8 mouse cellular contexts compared by ENCODE assay signal in genomic region chr3:104789822-104790221, GRCm38 (mm10). TPM values are rescaled to one million over a fixed set of nuclear protein-coding genes. Genes with fewer than 3 reads are reported as not detected.
DNase-seq lines count a peak whose midpoint lies in the region; ATAC-seq and TF ChIP-seq lines count a peak whose summit lies in the region.

No protein-coding gene starts in this region.

- peaks cover 33% of the 10 kb centered on the region for H3K27me3 ChIP-seq in hindbrain, embryonic 12.5 days
- H3K27me3 ChIP-seq in limb, embryonic 15.5 days = peaks cover 6% of the 10 kb centered on the region
- peaks cover 10% of the 10 kb centered on the region for H3K27me3 ChIP-seq in neural tube, embryonic 12.5 days (replicated peaks)

- peak overlapping the region; percentile 99 for H3K4me3 ChIP-seq in embryonic fibroblast, embryonic 13.5 days (ENCODE audit: insufficient read depth, low read length)
- peak overlapping the region; percentile 58 for H3K4me3 ChIP-seq in hindbrain, embryonic 12.5 days
- H3K4me3 ChIP-seq in limb, embryonic 15.5 days = peak overlapping the region; percentile 75
- peak overlapping the region; percentile 57 for H3K4me3 ChIP-seq in neural tube, embryonic 12.5 days

- H3K36me3 ChIP-seq in hindbrain, embryonic 12.5 days = peaks cover 6% of the 10 kb centered on the region; the same call in 1 of the 2 replicates
- H3K36me3 ChIP-seq in limb, embryonic 15.5 days = peaks cover 12% of the 10 kb centered on the region
- H3K36me3 ChIP-seq in neural tube, embryonic 12.5 days = no peaks in the 10 kb centered on the region

- H3K9me3 ChIP-seq in hindbrain, embryonic 12.5 days (replicated peaks) = no peaks in the 10 kb centered on the region
- no peaks in the 10 kb centered on the region for H3K9me3 ChIP-seq in limb, embryonic 15.5 days
- no peaks in the 10 kb centered on the region for H3K9me3 ChIP-seq in neural tube, embryonic 12.5 days

- WGBS in hindbrain, embryonic 12.5 days = 32% methylated on average over 13 of the region's 13 CpGs
- 20% methylated on average over 13 of the region's 13 CpGs for WGBS in limb, embryonic 15.5 days
- WGBS in neural tube, embryonic 12.5 days = 37% methylated on average over 13 of the region's 13 CpGs

- no peak for TF ChIP-seq POLR2A in embryonic fibroblast, embryonic 13.5 days (IDR thresholded peaks at IDR 0.05; ENCODE audit: low read depth, low read length)

- peaks cover 17% of the 10 kb centered on the region for H3K4me1 ChIP-seq in embryonic fibroblast, embryonic 13.5 days (ENCODE audit: control insufficient read depth, insufficient read depth, low read length)
- peaks cover 42% of the 10 kb centered on the region for H3K4me1 ChIP-seq in hindbrain, embryonic 12.5 days
- H3K4me1 ChIP-seq in limb, embryonic 15.5 days = peaks cover 56% of the 10 kb centered on the region
- peaks cover 46% of the 10 kb centered on the region for H3K4me1 ChIP-seq in neural tube, embryonic 12.5 days

- no peak for ATAC-seq in hindbrain, embryonic 12.5 days (ENCODE audit: low FRiP score)
- ATAC-seq in limb, embryonic 15.5 days (ENCODE audit: insufficient number of reproducible peaks, low FRiP score, low TSS enrichment, low read depth) = no peak
- ATAC-seq in neural tube, embryonic 12.5 days (ENCODE audit: low FRiP score, low read depth) = no peak

- peak; percentile 54 for DNase-seq in ovary, postnatal 36 days (ENCODE audit: low spot score)
- no peak for DNase-seq in ovary, postnatal 10 days (ENCODE audit: low spot score)
- DNase-seq in thymus, postnatal 10 days (ENCODE audit: low spot score in 2 of 2) = no peak
- DNase-seq in cerebellum, adult 11-12 months = no peak

- peak overlapping the region; percentile 88 for H3K4me2 ChIP-seq in hindbrain, embryonic 12.5 days (replicated peaks)
- H3K4me2 ChIP-seq in limb, embryonic 15.5 days = peak overlapping the region; percentile 72
- peak overlapping the region; percentile 93 for H3K4me2 ChIP-seq in neural tube, embryonic 12.5 days (replicated peaks)

- peak overlapping the region; percentile 89 for H3K27ac ChIP-seq in embryonic fibroblast, embryonic 13.5 days (ENCODE audit: insufficient read depth, low read length)
- H3K27ac ChIP-seq in hindbrain, embryonic 12.5 days = peak overlapping the region; percentile 64
- H3K27ac ChIP-seq in limb, embryonic 15.5 days = peak overlapping the region; percentile 89
- H3K27ac ChIP-seq in neural tube, embryonic 12.5 days = no peak overlapping the region

- no peak for TF ChIP-seq CTCF in embryonic fibroblast, embryonic 13.5 days (IDR thresholded peaks at IDR 0.05; ENCODE audit: borderline replicate concordance, insufficient read depth, low read length)

- peak overlapping the region; percentile 68 for H3K9ac ChIP-seq in hindbrain, embryonic 12.5 days
- H3K9ac ChIP-seq in limb, embryonic 15.5 days = peak overlapping the region; percentile 64
- peak overlapping the region; percentile 65 for H3K9ac ChIP-seq in neural tube, embryonic 12.5 days

RNA-seq across cellular contexts. Expression of gene Rhoc, which starts 1.6 kb away (rescaled TPM):
- polyA plus RNA-seq in embryonic fibroblast, embryonic 13.5 days (2011; ENCODE audit: insufficient read length, low read depth, missing spikeins) = 439 and 560 TPM in 2 replicates
- polyA plus RNA-seq in hindbrain, embryonic 12.5 days (2016; fragmentation: Nextera tagmentation; extraction: Ambion mirVana) = 112 and 121 TPM in 2 replicates
- polyA plus RNA-seq in limb, embryonic 15.5 days (2015; fragmentation: Nextera tagmentation; extraction: Ambion mirVana) = 193 and 202 TPM in 2 replicates
- 101 and 102 TPM in 2 replicates for polyA plus RNA-seq in neural tube, embryonic 12.5 days (2016; fragmentation: Nextera tagmentation; extraction: Ambion mirVana)

RNA-seq across cellular contexts. Expression of gene Fam19a3, which starts 8.2 kb away (rescaled TPM):
- polyA plus RNA-seq in embryonic fibroblast, embryonic 13.5 days (2011; ENCODE audit: insufficient read length, low read depth, missing spikeins) = 0.12 and 0.32 TPM in 2 replicates
- 0.06 TPM in 1 of 2 replicates, not detected in the other for polyA plus RNA-seq in hindbrain, embryonic 12.5 days (2016; fragmentation: Nextera tagmentation; extraction: Ambion mirVana)
- 0.15 and 0.20 TPM in 2 replicates for polyA plus RNA-seq in limb, embryonic 15.5 days (2015; fragmentation: Nextera tagmentation; extraction: Ambion mirVana)
- polyA plus RNA-seq in neural tube, embryonic 12.5 days (2016; fragmentation: Nextera tagmentation; extraction: Ambion mirVana) = not detected in 2 replicates

RNA-seq across cellular contexts. Expression of gene Ppm1j, which starts 9.0 kb away (rescaled TPM):
- 4.7 and 6.3 TPM in 2 replicates for polyA plus RNA-seq in embryonic fibroblast, embryonic 13.5 days (2011; ENCODE audit: insufficient read length, low read depth, missing spikeins)
- polyA plus RNA-seq in hindbrain, embryonic 12.5 days (2016; fragmentation: Nextera tagmentation; extraction: Ambion mirVana) = 1.4 and 2.0 TPM in 2 replicates
- polyA plus RNA-seq in limb, embryonic 15.5 days (2015; fragmentation: Nextera tagmentation; extraction: Ambion mirVana) = 4.6 and 5.5 TPM in 2 replicates
- 1.2 and 1.5 TPM in 2 replicates for polyA plus RNA-seq in neural tube, embryonic 12.5 days (2016; fragmentation: Nextera tagmentation; extraction: Ambion mirVana)

RNA-seq across cellular contexts. Expression of gene Mov10, which starts 28.5 kb away (rescaled TPM):
- polyA plus RNA-seq in embryonic fibroblast, embryonic 13.5 days (2011; ENCODE audit: insufficient read length, low read depth, missing spikeins) = 21.3 and 25.8 TPM in 2 replicates
- polyA plus RNA-seq in hindbrain, embryonic 12.5 days (2016; fragmentation: Nextera tagmentation; extraction: Ambion mirVana) = 27.1 and 38.0 TPM in 2 replicates
- 48.7 and 50.7 TPM in 2 replicates for polyA plus RNA-seq in limb, embryonic 15.5 days (2015; fragmentation: Nextera tagmentation; extraction: Ambion mirVana)
- polyA plus RNA-seq in neural tube, embryonic 12.5 days (2016; fragmentation: Nextera tagmentation; extraction: Ambion mirVana) = 18.5 and 26.8 TPM in 2 replicates
